Mouse (Mus musculus) left cerebral cortex, adult 11 months (tissue): ENCODE results near the gene Kcnk10.

Source experiments
- DNase-seq: peaks from one replicate; pipeline ENCODE4 v3.0.0; 2022; ENCODE audit warnings: low spot score

Kcnk10 gene

DNA sequence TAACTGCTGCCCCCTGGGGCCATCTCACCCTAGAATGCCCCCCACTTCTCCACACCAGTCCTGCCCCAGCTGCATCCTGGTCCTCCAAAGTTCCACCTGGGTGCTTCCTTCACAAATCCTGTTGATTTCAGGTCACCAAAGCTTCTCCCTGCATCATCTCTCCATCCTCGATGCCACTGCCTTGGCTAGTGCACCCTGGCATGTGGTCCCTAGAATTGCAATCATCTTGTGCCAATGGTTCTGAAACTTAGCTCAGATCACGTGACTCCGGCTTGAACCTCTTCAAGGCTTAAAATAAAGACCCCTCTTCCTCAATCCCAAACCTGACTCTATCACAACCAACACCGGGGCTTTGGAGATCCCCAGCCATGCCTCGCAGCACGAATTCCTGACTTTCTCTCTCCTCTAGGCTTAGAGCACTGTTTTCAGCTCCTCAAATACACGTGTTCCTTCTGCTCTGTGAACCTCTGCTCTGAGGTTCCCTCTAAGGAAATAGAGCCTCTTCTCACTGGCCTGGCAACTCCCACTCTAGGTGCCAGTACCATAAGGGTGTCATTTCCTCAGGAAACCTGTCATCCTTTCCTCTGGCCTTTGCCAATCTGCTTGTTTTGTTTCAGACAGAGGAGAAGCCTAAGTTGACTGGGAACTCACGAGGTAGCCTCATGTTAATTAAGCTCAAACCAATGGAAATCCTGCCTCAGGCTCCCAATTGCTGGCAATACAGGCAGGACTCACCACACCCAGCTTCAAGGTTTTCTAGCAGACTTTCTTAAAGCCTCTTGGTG lies 6.0 kb downstream of the Kcnk10 start:
- no peak for DNase-seq

- no peak for DNase-seq
These were observed 8.7 kb downstream of the Kcnk10 start for GRCm38 (mm10) chr12:98569380-98569779.

- no peak for DNase-seq
These were observed 10.2 kb downstream of the Kcnk10 start for GRCm38 (mm10) chr12:98567877-98568276.

- no peak for DNase-seq
These were observed 13.7 kb downstream of the Kcnk10 start for GRCm38 (mm10) chr12:98564383-98564782.

DNA sequence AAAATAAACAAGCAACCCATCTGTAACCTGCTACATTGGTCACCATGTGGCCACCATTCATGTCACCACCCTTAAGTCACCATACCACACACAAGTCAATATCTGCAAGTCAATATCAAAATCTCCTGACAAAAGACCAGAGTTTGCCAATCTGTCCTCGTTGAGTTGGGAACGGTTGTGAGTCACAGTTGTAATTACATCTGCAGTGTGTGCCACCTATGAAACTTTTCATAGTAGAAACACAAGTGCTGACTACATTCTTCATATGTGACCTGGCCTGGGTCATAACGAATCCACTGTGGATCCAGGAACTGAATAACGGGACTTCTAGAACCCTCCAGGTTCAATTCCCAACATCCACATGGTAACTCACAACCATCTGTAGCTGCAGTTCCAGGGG lies 14.8 kb downstream of the Kcnk10 start:
- DNase-seq: no peak

DNA sequence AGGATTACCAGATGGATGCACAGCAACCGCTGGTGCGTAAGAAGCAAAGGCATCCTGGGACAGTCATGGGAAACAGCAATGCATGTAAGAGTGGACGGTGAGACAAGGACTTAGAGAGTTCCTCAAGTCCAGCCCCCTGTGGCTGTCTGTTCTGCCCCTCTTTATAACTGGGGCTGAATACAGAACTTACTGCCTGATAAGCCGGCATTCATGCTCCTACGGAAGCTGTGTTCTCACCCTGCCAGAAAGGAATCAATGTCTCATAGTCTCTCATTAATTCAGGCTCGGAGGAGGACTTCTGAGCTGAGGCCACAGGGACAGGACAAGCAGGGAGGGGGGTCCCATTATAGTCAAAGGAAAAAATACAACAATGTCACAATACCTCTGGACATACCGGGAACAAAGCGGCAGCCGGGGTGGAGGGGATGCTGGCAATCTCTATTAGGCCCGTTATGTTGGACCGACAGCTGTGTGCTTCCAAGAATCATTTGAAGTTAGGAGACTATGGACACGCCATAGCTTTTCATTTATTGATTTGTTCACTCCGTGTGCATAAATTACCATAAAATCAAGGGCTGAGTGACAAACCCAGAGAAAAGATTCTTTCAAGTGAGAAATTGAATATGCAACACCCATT lies 15.7 kb downstream of the Kcnk10 start:
- no peak for DNase-seq

GRCm38 (mm10) chr12:98560038-98560437 lies 18.1 kb downstream of the Kcnk10 start:
- DNase-seq: no peak

GRCm38 (mm10) chr12:98557013-98557677 lies 21.0 kb downstream of the Kcnk10 start:
- DNase-seq: no peak

- no peak for DNase-seq
These were observed 28.1 kb downstream of the Kcnk10 start for GRCm38 (mm10) chr12:98549981-98550380.

- DNase-seq: no peak
These were observed 30.0 kb downstream of the Kcnk10 start for GRCm38 (mm10) chr12:98548141-98548540.

- DNase-seq: no peak
These were observed 32.2 kb downstream of the Kcnk10 start for GRCm38 (mm10) chr12:98545875-98546274.

- DNase-seq: peak; percentile 61
These were observed 32.9 kb downstream of the Kcnk10 start for GRCm38 (mm10) chr12:98545251-98545560.

- no peak for DNase-seq
These were observed 33.4 kb downstream of the Kcnk10 start for GRCm38 (mm10) chr12:98544545-98545250.

- no peak for DNase-seq
These were observed 41.4 kb downstream of the Kcnk10 start for GRCm38 (mm10) chr12:98536760-98537159.

GRCm38 (mm10) chr12:98536036-98536435 lies 42.1 kb downstream of the Kcnk10 start:
- DNase-seq: no peak

DNA sequence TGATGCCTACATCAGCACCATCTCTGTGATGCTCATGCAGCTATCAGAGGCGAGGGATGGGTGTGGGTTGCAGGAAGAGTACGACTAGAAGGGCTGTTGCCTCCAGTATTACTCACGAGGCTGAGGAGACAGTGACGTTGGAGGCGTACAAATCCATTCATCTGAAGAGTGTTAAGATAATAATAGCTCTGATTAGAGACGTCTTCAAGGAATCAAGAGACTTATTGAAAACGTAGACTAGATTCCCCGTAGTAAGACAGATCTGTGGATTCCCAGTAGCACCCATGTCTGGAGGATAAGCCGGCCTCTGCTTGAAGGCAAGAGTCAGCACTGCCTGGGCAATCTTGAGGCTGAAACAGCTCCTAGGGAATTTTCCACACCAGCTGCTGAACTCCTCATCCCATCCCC lies 42.6 kb downstream of the Kcnk10 start:
- peak; percentile 55 for DNase-seq

DNA sequence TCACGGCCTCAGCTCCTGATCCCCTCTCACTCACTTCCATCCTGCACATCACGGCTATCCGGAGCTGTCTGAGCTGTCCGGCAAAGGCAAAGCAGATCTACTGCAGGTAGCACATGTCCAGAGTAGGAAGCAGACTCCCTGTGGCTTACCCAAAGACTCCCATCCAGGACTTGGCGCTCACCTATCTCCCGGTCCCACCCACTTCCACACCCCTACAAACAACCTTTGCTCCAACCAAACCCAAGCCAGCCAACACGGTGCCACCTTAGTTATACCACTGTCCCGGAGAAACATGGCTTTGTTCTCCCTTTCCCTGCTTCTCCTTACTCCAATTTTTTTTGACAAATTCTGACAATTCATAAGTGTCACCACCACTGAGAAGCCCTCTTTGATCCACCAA lies 49.5 kb downstream of the Kcnk10 start:
- DNase-seq: no peak

DNA sequence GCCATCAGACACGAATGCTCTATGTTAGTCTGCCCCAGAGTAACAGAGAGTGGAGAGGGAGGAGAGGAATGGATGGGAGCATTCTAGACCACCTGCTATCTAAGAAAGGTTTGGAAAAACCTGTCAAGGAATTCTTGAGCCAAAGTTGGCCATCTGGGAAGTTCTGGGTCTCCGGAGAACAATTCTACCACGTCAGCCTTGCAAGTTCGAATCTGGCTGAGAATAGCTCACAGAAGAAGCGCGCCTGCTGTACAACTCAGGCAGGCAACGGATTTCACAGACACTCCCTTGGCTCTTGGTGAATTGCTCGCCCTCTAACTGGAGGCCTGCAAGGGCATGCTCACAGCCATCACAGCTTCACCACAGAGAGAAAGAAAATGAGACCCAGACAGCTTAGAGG lies 52.7 kb downstream of the Kcnk10 start:
- DNase-seq: no peak

- DNase-seq: no peak
These were observed 53.5 kb downstream of the Kcnk10 start for GRCm38 (mm10) chr12:98524331-98525311.

DNA sequence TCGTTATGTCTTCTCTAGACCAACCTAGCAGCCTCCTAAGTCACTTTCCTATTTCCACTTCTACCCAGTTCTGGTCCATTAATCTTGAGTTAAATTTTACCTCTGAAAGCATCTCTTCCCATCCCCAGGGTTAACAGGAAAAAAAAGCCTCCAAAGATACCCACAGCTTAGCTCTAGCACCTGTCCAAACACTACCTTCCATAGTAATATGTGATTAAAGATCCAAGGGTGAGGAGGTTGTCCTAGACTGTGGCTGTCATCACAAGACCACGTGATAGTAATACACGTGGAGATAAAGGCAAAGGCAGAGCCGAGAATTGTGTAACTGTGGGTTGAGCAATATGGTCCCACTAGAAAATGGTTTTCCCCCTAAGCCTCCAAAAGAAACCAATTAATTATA lies 56.8 kb downstream of the Kcnk10 start:
- no peak for DNase-seq

DNA sequence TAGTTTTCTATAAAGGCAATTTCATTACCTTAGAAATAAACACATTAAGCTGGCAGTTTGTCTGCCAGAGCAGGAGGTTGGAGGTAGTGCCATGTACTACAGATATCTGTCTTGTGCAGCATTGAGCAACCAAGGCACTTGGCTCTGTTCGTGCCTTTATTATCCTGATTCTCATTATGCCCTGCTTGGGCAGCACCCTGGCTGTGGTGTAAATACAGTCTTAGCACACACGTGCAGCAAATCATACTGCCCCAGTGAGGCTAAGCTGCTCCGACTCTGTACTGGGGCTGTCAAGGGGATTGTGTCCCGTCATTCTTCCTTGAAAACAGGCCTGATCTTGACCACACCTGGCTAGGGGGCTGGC lies 57.6 kb downstream of the Kcnk10 start:
- no peak for DNase-seq
